14 mouse cellular contexts compared by ENCODE assay signal in the genomic region with DNA sequence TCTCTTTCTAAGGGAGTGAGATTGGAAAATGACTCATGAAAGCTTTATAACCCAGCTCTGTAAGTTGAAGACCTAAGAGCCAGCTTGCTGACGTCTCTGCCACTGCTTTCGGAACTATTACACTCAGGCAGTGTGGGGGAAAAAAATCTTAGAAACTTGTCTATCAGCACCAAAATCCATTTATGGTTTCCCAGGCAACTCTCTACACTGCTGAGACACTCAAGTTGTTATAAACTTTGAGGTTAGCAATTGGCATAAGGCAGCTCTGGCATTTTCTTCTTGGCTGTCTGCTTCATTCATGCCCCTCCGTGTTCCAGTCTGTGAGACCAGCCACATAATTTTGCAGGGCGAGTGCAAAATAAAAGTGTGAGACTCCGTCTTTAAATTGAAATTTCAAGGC.
"Had no signal": no experiment of that assay in that cellular context is flagged by ENCODE, and none has a peak within 500 bp of the region (broad histone marks: within the 10 kb centered on the region; RNA-seq: fewer than 3 reads in every experiment).

No protein-coding gene starts in this region.

- DNase-seq: kidney, adult 18-20 months; kidney, postnatal 10 days; kidney, postnatal 4 days; left cerebral cortex, postnatal 4 days; lung, adult 18-20 months; lung, postnatal 4 days; thymus, adult 2 months; thymus, postnatal 36 days had no signal

- H3K27ac ChIP-seq: limb, embryonic 13.5 days; liver, embryonic 14.5 days; midbrain, embryonic 10.5 days; neural tube, embryonic 13.5 days; stomach, postnatal 0 days had no signal

- H3K4me3 ChIP-seq: layer of hippocampus, adult 2 months; limb, embryonic 13.5 days; midbrain, embryonic 10.5 days; neural tube, embryonic 13.5 days had no signal

- H3K4me1 ChIP-seq: limb, embryonic 13.5 days; midbrain, embryonic 10.5 days; neural tube, embryonic 13.5 days had no signal
